Mouse (Mus musculus) cerebellum, postnatal 4 days (tissue): ENCODE results near the gene Cuedc1.

Source experiments
- DNase-seq, 2 experiments: peaks; one replicate each; pipeline ENCODE4 v3.0.0; 2022; ENCODE audit warnings: low spot score in 2 of 2, mixed read lengths in 1 of 2

Cuedc1 gene

DNA sequence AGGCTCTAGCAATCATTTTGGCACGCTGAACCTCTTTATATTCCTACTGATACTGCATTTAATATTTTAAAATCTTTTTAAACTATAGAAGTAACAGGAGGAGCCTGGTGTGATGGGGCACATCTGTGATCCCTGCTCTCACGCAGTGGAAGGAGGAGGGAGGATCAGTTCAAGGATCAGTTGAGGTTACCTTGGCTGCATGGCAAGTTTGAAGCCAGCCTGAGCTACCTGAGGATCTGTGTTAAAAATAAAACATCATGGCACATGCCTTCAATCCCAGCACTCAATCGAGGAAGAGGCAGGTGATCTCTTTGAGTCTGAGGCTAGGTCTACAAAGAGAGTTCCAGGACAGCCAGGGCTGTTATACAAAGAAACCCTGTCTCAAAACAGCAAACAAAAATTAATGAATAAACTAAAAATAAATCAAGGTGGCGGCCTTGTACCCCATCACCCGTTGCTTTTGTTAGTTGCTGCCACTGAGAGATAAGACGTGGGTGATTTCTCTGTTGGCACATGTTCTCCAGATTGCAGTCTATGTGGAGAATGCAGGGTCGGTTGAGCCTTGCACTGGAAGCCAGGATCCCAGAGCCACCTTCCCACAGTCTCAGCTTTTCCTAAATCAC, 50.3 kb downstream of the Cuedc1 start:
- DNase-seq, result no peak

DNA sequence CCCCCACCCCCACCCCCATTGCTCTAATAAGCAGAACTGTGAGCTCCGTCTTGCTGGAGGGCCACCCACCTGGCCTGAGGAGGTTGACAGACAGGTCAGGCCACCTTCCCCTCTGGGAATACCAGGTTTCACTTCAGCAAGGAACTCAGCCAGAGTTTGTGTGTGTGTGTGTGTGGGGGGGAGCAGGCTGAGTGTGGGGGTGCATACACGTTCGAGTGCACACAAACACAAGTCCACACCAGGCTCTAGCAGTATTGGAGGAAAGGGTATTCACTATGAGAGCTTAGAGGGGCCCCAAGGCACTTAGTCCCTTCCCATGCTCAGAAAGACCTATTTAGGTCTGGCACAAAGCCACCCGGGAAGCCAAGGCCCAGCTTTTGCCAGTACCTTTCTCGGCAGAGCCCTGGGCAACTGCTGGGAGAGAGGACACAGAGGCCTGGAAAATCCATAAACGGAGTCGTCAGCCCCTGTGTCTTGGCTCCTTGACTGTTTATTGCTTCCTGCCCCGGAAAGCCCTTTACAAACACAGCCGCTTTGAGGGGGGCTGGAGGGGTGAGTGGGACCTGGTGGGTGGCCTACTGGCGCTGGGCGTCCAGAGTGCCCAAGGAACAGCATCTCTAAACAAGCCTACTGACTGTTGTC, 50.9 kb downstream of the Cuedc1 start:
- DNase-seq, result peak in 1 of 2 experiments; percentile 48

DNA sequence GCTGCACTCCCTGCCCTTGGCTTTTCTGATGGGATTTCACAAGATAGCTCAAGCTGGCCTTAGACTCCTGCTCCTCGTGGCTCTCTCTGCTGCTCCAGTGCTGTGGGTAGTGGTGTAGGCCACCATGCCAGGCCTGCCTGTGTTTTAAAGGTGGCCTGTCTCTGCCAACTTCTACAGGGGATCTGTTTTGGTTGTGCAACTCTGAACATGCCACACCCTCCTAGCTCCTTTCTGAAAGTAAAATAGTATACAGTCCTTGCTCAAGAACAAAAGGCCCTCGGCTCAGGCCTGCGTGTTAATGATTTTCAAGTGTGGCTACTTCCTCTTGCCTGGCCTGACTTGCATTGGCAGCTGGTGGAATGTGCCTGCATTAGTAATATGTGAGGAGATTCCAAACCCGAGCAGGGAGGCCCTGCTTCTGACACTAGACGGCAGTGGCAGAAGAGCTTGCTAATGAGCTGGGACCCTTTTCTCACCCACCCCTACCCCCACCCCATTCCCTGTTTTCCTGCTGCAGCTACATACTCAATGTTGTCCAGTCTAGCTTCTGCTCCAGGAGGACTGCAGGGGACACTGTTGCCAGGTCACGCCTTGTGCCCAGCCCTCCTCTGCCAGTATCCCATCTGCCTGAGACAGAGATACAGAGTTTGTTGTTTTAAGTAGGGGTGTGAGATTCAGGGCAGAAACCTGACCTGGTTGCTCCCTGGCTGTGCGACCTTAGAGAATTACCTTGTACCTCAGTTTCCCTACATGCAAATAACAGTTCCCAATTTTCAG, 53.7 kb downstream of the Cuedc1 start:
- DNase-seq, result no peak

DNA sequence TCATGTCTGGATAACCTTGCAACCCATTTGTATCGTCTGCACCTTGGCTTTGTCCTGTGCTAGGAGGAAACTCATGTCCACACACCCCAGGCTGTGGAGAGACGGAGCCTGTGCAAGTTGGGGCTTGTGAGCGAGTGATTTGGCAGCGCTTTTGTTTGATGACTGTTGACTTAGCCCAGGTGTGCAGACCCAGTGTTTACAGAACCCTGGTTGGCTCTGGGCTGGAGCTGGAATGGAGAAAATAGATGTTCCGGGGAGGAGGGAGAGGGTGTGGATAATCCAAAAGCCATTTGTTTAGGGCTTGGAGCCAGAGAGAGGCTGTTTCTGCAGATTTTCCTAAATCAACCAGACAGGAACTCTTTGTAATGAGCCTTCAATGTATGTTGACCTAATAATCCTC, 56.0 kb downstream of the Cuedc1 start:
- no peak for DNase-seq

DNA sequence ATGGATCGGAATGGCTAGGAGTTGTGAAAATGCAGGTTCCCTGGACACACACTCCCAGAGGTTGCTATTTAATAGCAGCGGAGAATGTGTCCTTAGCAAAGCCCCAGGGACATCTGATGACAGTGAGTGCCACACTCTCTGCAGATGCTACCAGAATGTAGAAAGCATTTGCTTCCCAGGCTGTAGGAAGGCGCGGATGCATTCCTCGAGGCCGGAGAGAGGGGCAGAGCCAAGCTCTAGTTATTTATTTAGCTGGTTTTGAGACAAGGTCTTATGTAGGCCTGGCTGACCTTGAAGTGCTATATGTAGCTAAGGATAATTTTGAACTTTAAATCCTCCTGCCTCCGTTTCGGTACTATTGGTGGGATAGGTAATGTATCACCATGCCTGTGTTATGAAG, 56.6 kb downstream of the Cuedc1 start:
- no peak for DNase-seq

DNA sequence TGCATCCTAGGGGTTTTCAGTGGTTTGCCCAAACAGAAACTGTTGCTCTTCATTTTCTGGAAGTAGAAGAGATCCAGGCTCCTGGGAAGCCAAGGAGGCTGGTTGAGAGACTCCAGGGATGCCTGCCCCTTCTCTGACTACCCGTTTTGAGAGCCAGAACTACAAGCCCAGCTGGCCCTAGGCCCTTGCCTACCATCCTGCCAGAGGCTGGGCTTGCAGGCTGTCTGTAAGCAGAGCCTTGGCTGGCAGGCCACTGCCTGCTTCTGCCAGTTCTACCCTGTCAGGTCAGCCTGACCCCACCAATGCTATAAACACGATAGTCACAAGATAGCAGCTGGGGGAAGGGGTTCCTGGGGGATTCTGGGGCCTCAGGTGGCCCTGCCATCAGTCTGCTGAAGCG, 57.6 kb downstream of the Cuedc1 start:
- DNase-seq, result no peak

DNA sequence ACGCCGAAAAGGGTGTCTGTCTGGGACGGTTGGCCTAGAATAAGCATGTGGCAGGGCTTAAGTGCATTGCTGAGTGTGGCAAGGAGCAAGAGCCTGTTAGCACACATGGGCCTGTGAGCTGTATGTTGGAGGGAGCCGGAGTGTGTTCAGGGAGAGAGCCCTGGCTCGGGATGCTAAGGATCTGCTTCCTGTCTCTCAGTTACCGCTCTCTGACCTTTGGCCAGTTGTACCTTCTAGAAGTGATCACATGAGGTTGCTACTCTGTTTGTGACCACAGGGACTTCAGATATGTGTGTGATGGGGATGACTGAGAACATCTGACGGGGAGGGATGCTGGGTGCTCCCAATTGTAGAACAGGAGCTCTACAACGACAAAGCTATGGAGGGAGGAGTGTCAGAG, 58.1 kb downstream of the Cuedc1 start:
- no peak for DNase-seq

DNA sequence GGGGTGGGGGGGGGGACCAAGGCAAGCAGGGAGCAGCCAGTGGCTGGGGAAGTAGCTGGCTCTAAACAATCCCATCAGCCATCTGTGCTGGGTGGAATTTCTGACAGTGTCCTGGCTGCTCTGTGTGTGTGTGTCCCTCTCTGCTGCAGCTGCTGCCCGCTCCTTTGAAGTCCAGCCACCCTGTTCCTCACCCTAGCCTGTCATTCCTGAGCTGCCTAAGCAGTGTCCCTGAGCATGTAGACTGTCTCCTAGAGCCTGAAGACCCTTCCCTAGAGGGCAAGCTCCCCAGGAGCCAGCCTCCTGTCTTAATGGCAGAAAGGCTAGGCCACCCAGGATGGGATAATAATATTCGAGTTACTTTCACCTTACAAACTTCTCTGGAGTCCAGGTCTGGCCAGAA, 58.5 kb downstream of the Cuedc1 start:
- DNase-seq, result no peak

DNA sequence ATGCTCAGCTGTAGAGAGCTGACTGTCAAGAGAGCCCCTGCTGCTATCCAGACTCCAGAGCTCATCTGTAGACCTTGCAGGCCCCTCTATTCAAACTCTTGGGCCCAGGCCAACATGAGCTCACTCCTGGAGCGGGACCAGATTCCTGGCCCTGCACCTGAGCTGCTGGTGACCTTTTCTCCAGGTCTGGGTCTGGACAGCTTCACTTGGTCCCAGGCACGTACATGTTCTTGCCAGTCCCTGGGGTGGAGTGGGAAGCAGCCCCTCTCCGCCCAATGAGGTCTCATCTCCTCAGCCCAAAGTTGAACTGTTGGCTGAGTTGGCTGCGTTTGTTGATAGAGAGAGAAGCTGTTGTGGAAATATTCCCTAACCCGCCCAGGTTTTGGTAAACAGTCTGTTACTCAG, 61.0 kb downstream of the Cuedc1 start:
- peak in 1 of 2 experiments; percentile 52 for DNase-seq

DNA sequence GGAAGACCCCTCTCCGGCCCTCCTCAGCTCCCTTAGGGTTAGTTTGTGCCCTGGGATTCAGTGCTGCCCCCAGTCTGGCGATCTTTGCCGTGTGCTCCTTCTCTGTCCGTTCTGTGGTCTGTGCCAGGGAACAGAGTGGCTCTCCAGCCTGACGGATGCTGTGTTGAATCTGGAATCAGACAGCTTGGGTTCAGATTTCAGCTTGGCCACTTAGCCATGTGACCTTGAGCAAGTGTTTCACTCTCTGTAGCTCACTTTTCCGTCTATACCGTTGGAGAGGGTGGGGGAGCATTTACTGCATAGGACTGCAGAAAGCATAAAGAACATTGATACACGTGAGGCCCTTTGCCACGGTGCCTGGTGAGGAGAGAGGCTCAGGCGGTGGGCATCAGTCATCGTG, 61.5 kb downstream of the Cuedc1 start:
- DNase-seq, result no peak

DNA sequence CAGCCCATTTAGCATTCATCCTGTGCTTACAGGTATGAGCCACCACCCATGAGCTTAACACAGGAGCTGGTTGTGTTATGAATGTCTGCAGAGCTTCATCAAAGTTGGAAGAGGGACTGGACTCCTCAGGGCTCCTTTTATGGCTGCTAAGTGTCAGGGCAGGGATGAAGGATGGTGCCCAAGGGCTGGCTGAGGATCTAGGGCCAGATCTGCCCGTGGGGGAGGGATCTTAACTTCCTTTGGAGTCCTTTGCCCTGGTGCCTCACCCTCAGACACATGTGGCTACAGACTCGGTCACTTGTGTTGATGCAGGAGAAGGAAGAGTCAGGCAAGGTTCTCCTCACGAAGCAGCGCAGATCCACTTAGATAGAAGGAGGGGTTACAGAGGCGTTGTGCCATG, 62.5 kb downstream of the Cuedc1 start:
- DNase-seq, result no peak

DNA sequence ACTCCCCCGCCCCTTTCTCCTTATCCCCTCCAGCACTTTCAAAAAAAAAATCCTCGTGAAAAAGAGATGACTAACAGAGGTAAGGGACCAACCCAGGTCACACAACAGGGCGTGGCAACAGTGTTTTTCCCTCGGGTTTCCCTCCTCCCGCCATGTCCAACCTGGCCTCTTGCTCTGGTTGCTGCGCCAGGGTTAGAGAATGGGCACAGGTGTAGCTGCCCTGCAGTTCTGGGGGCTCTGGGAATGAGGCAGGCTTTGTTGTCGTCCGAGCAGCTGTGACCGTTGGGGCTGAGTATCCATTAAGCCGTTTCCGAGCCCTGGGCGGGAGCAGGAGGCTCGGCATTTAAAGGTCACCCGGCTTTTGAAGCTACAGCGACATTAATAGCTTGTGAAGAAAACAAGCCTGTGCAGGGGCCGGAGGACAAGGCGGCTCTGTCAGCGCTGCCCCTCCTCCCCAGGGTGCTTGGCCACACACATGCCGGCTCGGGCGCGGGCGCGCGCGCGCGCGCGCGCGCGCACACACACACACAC, 63.3 kb downstream of the Cuedc1 start:
- DNase-seq, result peak in 1 of 2 experiments; percentile 53

DNA sequence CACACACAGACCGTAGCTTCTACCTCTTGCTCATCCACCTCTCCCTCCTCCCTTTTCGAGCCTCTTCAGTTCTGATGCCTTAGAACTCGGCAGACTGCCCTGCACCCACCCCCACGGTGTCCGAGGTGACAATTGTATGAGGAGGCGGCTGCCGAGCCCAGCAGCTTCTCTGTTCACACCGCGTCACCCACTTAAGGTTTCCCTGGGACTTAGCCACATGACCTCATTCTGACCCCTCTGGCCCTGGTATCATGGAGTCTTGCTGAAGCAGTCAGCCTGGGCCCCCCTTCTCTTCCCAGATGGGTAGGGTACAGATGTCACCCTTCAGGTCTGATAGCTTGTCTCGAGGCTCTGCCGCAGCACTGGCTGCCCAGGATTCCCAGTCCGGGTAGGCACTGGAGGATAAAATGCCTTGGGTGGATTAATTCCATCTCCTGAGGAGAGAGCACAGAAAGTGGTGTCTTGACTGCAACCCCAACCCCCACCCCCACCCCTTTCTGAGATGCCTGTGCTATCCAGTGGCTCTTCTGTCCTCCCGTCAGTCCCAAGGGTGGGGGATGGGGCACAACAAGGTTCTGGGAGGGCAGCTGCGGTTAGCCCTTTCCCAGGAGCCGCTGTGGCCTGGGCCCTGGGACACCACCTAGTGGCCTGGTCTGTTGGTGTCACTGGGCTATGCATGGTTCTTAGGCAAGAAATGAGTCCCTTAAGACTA, 63.9 kb downstream of the Cuedc1 start:
- peak; percentile 77 to 84 for DNase-seq

DNA sequence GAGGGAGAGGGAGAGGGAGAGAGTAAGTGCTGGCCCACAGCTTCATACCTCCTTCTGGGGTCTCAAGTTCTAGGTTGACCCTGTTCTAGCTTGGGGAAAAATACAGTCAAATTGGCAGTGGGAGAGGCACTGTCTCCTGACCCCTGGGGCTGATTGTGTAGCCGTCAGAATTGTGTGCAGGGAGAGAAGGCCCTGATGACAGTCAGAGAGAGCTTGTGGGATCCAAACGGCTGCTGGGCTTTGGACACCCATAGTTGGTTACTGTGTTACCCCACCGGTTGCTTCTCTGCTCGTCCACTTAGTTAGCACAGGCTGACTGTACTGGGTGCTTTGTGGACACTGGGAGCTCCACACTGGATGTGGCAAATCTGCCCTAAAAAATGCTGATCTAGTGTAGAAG, 64.9 kb downstream of the Cuedc1 start:
- no peak for DNase-seq

DNA sequence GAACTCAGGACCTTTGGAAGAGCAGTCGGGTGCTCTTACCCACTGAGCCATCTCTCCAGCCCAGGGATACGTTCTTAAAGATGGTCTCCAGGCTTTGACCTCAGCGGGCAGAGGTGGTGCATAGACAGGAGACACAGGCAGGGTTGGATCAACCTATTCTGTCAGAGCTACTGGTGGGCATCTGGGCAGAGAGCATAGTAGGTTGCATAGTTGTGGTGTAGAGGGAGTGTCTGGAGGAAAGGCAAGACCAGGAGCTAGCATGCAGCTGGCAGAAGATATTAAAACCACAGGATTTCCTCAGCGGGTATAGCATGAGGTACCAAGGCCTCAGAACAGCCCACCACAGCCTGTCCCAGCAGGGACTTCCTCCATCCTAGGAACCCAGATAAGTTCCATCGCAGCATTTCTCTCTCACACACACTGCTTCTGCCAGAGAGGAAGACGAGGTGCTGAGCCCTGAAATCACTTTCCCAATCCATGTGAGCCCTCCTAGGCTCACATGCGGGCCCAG, 66.4 kb downstream of the Cuedc1 start:
- no peak for DNase-seq

DNA sequence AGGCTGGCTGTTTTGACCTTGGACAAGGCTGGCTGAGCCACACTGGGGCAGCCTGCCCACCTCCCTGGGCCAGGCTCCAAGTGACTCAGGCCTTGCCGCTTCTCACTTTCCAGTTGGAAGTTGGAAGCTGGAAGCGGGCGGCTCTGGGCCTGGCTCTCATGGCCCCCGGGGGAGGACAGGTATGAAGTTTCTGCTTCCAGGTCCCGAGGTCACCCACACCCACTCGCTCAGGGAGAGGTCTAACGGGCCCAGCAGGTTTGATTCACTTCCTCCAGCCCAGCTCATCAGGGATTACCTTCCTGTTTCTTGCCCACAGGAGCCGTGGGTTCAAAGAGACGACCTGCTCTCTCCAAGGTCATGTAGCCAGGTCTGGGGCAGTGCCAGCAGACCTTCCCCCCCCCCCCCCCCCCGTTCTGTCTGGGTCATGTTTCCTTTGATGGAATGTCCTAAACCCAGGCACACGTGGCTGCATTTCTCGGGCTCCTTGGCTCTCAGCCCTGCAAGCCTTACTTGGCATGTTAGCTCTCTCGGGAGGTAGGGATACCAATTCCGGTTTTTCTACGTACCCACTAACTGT, 67.0 kb downstream of the Cuedc1 start:
- DNase-seq, result no peak

DNA sequence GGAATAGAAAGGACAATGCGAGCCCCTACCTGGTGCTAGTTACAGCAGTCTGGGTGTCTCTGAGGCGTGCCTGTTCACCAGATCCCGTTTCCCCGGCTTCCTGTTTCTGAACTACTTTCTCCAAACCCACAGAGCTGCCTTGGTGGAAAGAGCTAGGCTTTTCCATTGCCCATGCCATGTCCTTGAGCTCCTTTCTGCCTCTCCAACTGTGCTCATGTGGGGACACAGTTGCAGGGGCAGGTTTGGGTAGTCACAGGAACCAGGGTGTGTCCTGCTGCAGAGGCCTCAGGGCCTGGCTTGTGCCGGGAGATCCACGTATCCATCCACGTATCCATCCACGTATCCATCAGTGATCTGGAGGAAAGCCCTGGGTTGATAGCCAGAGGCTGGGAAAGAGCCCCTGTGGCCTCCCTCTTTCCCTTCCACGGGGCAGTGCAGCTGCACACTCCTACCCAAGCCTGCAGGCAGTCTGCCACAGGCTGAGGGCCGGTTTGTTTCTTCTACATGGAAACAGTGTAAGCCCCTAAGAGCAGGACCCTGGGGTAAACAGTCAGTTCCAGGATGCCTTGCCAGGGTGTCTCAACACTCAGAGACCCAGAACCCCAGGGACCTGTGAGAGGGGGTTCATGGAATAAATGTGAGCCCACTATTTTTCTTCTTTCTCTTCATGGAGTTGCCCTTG, 68.0 kb downstream of the Cuedc1 start:
- DNase-seq, result no peak

DNA sequence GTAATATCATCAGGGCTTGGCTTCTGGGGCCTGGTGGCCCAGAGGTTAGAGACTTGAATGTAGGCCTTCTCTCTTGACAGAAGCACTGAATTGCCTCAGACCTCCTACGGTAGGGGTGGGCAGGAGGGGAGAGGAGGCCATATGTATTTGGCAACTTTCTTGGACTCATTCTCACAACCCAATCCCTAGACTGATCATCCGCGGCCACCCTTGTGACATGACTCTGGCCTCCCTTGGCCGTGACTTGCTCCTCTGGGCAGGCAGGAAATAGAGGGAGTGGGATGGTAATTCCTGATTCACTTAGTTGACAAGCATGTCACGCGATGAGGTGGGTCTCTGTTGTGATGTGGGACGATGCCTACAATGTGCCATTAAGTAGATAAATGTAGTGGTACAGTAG, 68.6 kb downstream of the Cuedc1 start:
- DNase-seq, result no peak

DNA sequence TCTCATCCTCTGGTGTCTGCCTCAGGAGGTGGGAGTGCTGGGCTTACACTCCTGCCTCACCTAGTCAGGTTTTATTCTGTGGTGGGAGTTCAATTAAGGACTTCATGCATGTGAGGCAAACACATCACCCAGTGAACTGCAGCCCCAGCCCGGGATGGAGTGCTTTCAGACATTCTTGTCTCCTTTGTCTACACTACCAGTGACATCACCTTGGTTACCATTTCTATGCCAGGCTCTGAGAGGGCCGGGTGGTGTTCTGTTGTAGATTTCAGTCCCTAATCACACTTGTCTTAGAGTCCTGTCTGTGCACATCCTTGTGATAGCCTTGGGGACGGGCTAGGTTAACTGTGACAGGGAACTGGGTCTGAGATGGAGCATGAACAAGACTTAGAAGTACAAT, 70.8 kb downstream of the Cuedc1 start:
- DNase-seq, result no peak

DNA sequence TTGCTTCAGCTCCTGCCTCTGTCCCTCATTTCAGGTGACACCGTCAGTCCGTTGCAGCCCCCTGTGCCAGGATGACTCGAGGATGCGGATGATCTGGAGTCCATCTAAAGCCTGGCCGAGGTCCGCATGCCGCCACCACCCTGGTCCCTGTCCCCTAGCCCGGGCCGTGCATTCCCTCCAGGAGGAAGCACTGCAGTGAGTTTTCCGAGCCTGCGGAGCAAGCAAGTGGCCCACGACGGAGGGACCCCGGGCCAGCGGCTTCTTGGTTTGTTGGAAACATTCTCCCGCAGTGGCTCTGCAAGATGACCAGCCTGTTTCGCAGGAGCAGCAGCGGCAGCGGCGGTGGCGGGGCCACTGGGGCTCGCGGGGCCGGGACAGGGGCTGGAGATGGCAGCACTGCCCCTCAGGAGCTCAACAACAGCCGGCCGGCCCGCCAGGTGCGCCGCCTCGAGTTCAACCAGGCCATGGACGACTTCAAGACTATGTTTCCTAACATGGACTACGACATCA, 71.7 kb downstream of the Cuedc1 start:
- DNase-seq, result no peak

DNA sequence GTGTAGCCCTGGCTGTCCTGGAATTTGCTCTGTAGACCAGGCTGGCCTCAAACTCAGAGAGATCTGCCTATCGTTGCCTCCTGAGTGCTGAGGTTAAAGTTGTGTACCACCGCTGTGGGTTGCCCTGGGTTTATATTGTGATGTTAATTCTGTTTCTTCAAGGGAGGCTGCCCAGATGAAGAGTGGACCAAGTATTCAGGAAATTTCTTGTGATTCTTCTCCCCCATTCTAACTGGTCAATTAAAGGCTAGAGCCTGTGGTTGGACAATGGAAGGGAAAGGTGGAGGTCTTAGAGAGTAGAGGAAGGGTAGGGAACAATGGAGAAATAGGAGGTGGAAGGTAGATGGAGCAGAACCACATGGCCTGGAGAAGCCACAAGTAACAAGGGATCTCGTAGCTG, 72.7 kb downstream of the Cuedc1 start:
- DNase-seq, result no peak
